28 mouse cellular contexts compared by ENCODE assay signal in the genomic region with DNA sequence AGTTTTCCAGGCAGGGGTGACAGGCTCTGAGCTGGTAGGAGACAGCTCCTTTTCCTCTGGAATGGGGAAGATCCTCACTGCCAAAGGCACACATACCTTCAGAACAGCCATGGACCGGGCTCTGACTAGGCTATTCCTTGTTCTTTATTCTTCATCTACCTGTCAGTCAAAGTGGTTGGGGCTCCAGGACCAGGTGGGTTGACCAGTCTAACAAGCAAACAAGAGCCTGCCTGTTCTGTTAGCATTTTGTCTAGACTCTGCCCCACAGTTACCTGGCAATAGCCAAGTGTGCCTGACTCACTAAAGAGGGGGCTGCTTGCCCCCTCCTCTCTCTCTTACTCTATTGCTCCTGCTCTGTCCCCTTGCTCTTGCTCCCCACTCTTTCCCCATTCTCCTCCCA. TPM values are rescaled to one million over a fixed set of nuclear protein-coding genes. Genes with fewer than 3 reads are reported as not detected.
A peak's percentile ranks its signal among the peaks of the same experiment; 100 is the strongest.
DNase-seq lines count a peak whose midpoint lies in the region; ATAC-seq and TF ChIP-seq lines count a peak whose summit lies in the region.
"Had no signal": no experiment of that assay in that cellular context is flagged by ENCODE, and none has a peak within 500 bp of the region (broad histone marks: within the 10 kb centered on the region; RNA-seq: fewer than 3 reads in every experiment).

No protein-coding gene starts in this region.

- peak; percentile 32; the same call in 1 of the 2 replicates for ATAC-seq in intestine, embryonic 15.5 days
- ATAC-seq in intestine, embryonic 16.5 days: no peak
- peak; percentile 71; the same call in 1 of the 2 replicates for ATAC-seq in lung, embryonic 14.5 days (ENCODE audit: insufficient read depth)
- peak; percentile 61; the same call in 1 of the 2 replicates for ATAC-seq in stomach, embryonic 14.5 days (ENCODE audit: insufficient number of reproducible peaks, insufficient read depth, low FRiP score, low read depth)
- peak; percentile 57 for ATAC-seq in stomach, embryonic 16.5 days (ENCODE audit: insufficient read depth, low FRiP score)
- ATAC-seq: forebrain, embryonic 14.5 days; forebrain, postnatal 0 days; Patski had no signal

- H3K4me2 ChIP-seq in intestine, embryonic 15.5 days (replicated peaks): no peak overlapping the region
- no peak overlapping the region for H3K4me2 ChIP-seq in intestine, embryonic 16.5 days (ENCODE audit: low read depth, low read length)
- H3K4me2 ChIP-seq in lung, embryonic 14.5 days: no peak overlapping the region
- no peak overlapping the region for H3K4me2 ChIP-seq in stomach, embryonic 14.5 days (replicated peaks; ENCODE audit: low read depth, low read length)
- H3K4me2 ChIP-seq in stomach, embryonic 16.5 days (ENCODE audit: low read depth, low read length): no peak overlapping the region
- H3K4me2 ChIP-seq: embryonic facial prominence, embryonic 12.5 days; embryonic facial prominence, embryonic 15.5 days; heart, embryonic 13.5 days; hindbrain, embryonic 12.5 days; hindbrain, embryonic 15.5 days had no signal

- no peaks in the 10 kb centered on the region for H3K36me3 ChIP-seq in intestine, embryonic 15.5 days
- H3K36me3 ChIP-seq in intestine, embryonic 16.5 days (ENCODE audit: control insufficient read depth, insufficient read depth, low read length): no peaks in the 10 kb centered on the region
- H3K36me3 ChIP-seq in lung, embryonic 14.5 days (ENCODE audit: insufficient read depth): no peaks in the 10 kb centered on the region
- H3K36me3 ChIP-seq in stomach, embryonic 14.5 days (ENCODE audit: control insufficient read depth, insufficient read depth, low read length): no peaks in the 10 kb centered on the region
- no peaks in the 10 kb centered on the region for H3K36me3 ChIP-seq in stomach, embryonic 16.5 days (ENCODE audit: control insufficient read depth, insufficient read depth, low read length)
- H3K36me3 ChIP-seq: embryonic facial prominence, embryonic 12.5 days; embryonic facial prominence, embryonic 15.5 days; G1E; heart, embryonic 10.5 days; heart, embryonic 13.5 days; hindbrain, embryonic 12.5 days; hindbrain, embryonic 15.5 days had no signal

- 57% methylated on average over 1 of the region's 1 CpGs for WGBS in intestine, embryonic 15.5 days
- 81% methylated on average over 1 of the region's 1 CpGs for WGBS in intestine, embryonic 16.5 days
- whole genome bisulfite sequencing in lung, embryonic 14.5 days: 48% methylated on average over 1 of the region's 1 CpGs
- 75% methylated on average over 1 of the region's 1 CpGs for WGBS in stomach, embryonic 14.5 days
- WGBS in stomach, embryonic 16.5 days: 54% methylated on average over 1 of the region's 1 CpGs

- DNase-seq in lung, embryonic 14.5 days: peak; percentile 18
- DNase-seq in lung, postnatal 36 days: no peak
- DNase-seq in layer of hippocampus, adult 9-11 months: no peak
- DNase-seq: adrenal gland, postnatal 10 days; adrenal gland, postnatal 36 days; B cell, adult 2 months; cerebellum, adult 18-20 months; cerebellum, adult 9-10 months; cerebellum, postnatal 14 days; forebrain, postnatal 0 days; gastrocnemius, adult 2 months; gastrocnemius, postnatal 25 days; heart, adult 2 months had no signal

- no peak overlapping the region for H3K9ac ChIP-seq in intestine, embryonic 15.5 days
- no peak overlapping the region for H3K9ac ChIP-seq in intestine, embryonic 16.5 days (ENCODE audit: low read depth, low read length)
- no peak overlapping the region for H3K9ac ChIP-seq in lung, embryonic 14.5 days
- no peak overlapping the region for H3K9ac ChIP-seq in stomach, embryonic 14.5 days (replicated peaks; ENCODE audit: low read depth, low read length)
- no peak overlapping the region for H3K9ac ChIP-seq in stomach, embryonic 16.5 days (ENCODE audit: low read length)
- H3K9ac ChIP-seq: embryonic facial prominence, embryonic 12.5 days; embryonic facial prominence, embryonic 15.5 days; forebrain, postnatal 0 days; heart, embryonic 13.5 days; hindbrain, embryonic 12.5 days; hindbrain, embryonic 15.5 days had no signal

- no peaks in the 10 kb centered on the region for H3K9me3 ChIP-seq in intestine, embryonic 15.5 days
- no peaks in the 10 kb centered on the region for H3K9me3 ChIP-seq in intestine, embryonic 16.5 days (ENCODE audit: control insufficient read depth, low read length)
- no peaks in the 10 kb centered on the region for H3K9me3 ChIP-seq in lung, embryonic 14.5 days (ENCODE audit: low read depth, low read length)
- no peaks in the 10 kb centered on the region for H3K9me3 ChIP-seq in stomach, embryonic 14.5 days (ENCODE audit: control insufficient read depth, low read depth, low read length)
- H3K9me3 ChIP-seq in stomach, embryonic 16.5 days (replicated peaks; ENCODE audit: control insufficient read depth, low read length): no peaks in the 10 kb centered on the region
- H3K9me3 ChIP-seq: embryonic facial prominence, embryonic 12.5 days; embryonic facial prominence, embryonic 15.5 days; G1E; heart, embryonic 10.5 days; heart, embryonic 13.5 days; hindbrain, embryonic 12.5 days; hindbrain, embryonic 15.5 days had no signal

- no peak overlapping the region for H3K27ac ChIP-seq in intestine, embryonic 15.5 days
- H3K27ac ChIP-seq in intestine, embryonic 16.5 days (ENCODE audit: low read length): no peak overlapping the region
- no peak overlapping the region for H3K27ac ChIP-seq in lung, embryonic 14.5 days (ENCODE audit: low read depth)
- H3K27ac ChIP-seq in stomach, embryonic 14.5 days (ENCODE audit: low read length): no peak overlapping the region
- H3K27ac ChIP-seq in stomach, embryonic 16.5 days (ENCODE audit: low read length): no peak overlapping the region; the same call in 1 of the 2 replicates
- H3K27ac ChIP-seq: embryonic facial prominence, embryonic 12.5 days; embryonic facial prominence, embryonic 15.5 days; gastrocnemius, adult 2 months; heart, adult 2 months; heart, embryonic 10.5 days; heart, embryonic 13.5 days; hindbrain, embryonic 12.5 days; hindbrain, embryonic 15.5 days had no signal

- no peaks in the 10 kb centered on the region for H3K4me1 ChIP-seq in intestine, embryonic 15.5 days (replicated peaks)
- no peaks in the 10 kb centered on the region for H3K4me1 ChIP-seq in intestine, embryonic 16.5 days (ENCODE audit: control insufficient read depth, insufficient read depth, low read length)
- H3K4me1 ChIP-seq in lung, embryonic 14.5 days (ENCODE audit: insufficient read depth): no peaks in the 10 kb centered on the region
- H3K4me1 ChIP-seq in stomach, embryonic 14.5 days (ENCODE audit: control insufficient read depth, insufficient read depth, low read length): no peaks in the 10 kb centered on the region
- H3K4me1 ChIP-seq in stomach, embryonic 16.5 days (ENCODE audit: control insufficient read depth, insufficient read depth, low read length): no peaks in the 10 kb centered on the region
- H3K4me1 ChIP-seq: embryonic facial prominence, embryonic 12.5 days; embryonic facial prominence, embryonic 15.5 days; heart, embryonic 10.5 days; heart, embryonic 13.5 days; hindbrain, embryonic 12.5 days; hindbrain, embryonic 15.5 days had no signal

- no peak overlapping the region for H3K4me3 ChIP-seq in intestine, embryonic 15.5 days (replicated peaks)
- no peak overlapping the region for H3K4me3 ChIP-seq in intestine, embryonic 16.5 days (ENCODE audit: low read length)
- no peak overlapping the region for H3K4me3 ChIP-seq in lung, embryonic 14.5 days (ENCODE audit: low read depth, low read length)
- H3K4me3 ChIP-seq in stomach, embryonic 14.5 days (ENCODE audit: low read depth, low read length): no peak overlapping the region
- no peak overlapping the region for H3K4me3 ChIP-seq in stomach, embryonic 16.5 days (replicated peaks; ENCODE audit: low read length)
- H3K4me3 ChIP-seq: embryonic facial prominence, embryonic 12.5 days; embryonic facial prominence, embryonic 15.5 days; gastrocnemius, adult 2 months; heart, adult 2 months; heart, embryonic 10.5 days; heart, embryonic 13.5 days; hindbrain, embryonic 12.5 days; hindbrain, embryonic 15.5 days had no signal

- no peak for TF ChIP-seq CTCF in lung, embryonic 14.5 days (IDR thresholded peaks at IDR 0.05; ENCODE audit: low read depth)

- no peaks in the 10 kb centered on the region for H3K27me3 ChIP-seq in intestine, embryonic 15.5 days (replicated peaks)
- H3K27me3 ChIP-seq in intestine, embryonic 16.5 days (replicated peaks; ENCODE audit: control insufficient read depth, insufficient read depth, low read length): no peaks in the 10 kb centered on the region
- H3K27me3 ChIP-seq in lung, embryonic 14.5 days (ENCODE audit: insufficient read depth, low read length): no peaks in the 10 kb centered on the region
- H3K27me3 ChIP-seq in stomach, embryonic 14.5 days (ENCODE audit: control insufficient read depth, insufficient read depth, low read length): no peaks in the 10 kb centered on the region
- H3K27me3 ChIP-seq in stomach, embryonic 16.5 days (ENCODE audit: control insufficient read depth, insufficient read depth, low read length): no peaks in the 10 kb centered on the region
- H3K27me3 ChIP-seq: embryonic facial prominence, embryonic 12.5 days; embryonic facial prominence, embryonic 15.5 days; heart, embryonic 13.5 days; hindbrain, embryonic 12.5 days; hindbrain, embryonic 15.5 days had no signal

RNA-seq across cellular contexts. Expression of gene Fam3b, which starts 22.2 kb away (rescaled TPM):
- 0.85 and 1.3 TPM in 2 replicates for polyA plus RNA-seq in intestine, embryonic 15.5 days (2015; fragmentation: Nextera tagmentation; extraction: Ambion mirVana)
- polyA plus RNA-seq in intestine, embryonic 16.5 days (2015; fragmentation: Nextera tagmentation; extraction: Ambion mirVana): 1.3 and 1.7 TPM in 2 replicates
- not detected in 2 replicates for polyA plus RNA-seq in lung, embryonic 14.5 days (2014; fragmentation: Nextera tagmentation; extraction: Ambion mirVana)
- polyA plus RNA-seq in stomach, embryonic 14.5 days (2014; fragmentation: Nextera tagmentation; extraction: Ambion mirVana): 0.49 TPM in 1 of 2 replicates, not detected in the other
- 5.9 and 9.3 TPM in 2 replicates for polyA plus RNA-seq in stomach, embryonic 16.5 days (2015; fragmentation: Nextera tagmentation; extraction: Ambion mirVana)
- polyA plus RNA-seq: embryonic facial prominence, embryonic 12.5 days; forebrain, embryonic 11.5 days; forebrain, embryonic 14.5 days; forebrain, postnatal 0 days; frontal cortex, adult 2 months; G1E; heart, adult 2 months; heart, embryonic 10.5 days; heart, embryonic 13.5 days; hindbrain, embryonic 12.5 days; hindbrain, embryonic 15.5 days; Patski had no signal

RNA-seq across cellular contexts. Expression of gene Mx1, which starts 29.7 kb away (rescaled TPM):
- 0.15 and 0.23 TPM in 2 replicates for polyA plus RNA-seq in intestine, embryonic 15.5 days (2015; fragmentation: Nextera tagmentation; extraction: Ambion mirVana)
- polyA plus RNA-seq in intestine, embryonic 16.5 days (2015; fragmentation: Nextera tagmentation; extraction: Ambion mirVana): 0.18 and 0.38 TPM in 2 replicates
- polyA plus RNA-seq in lung, embryonic 14.5 days (2014; fragmentation: Nextera tagmentation; extraction: Ambion mirVana): 0.21 TPM in 1 of 2 replicates, not detected in the other
- polyA plus RNA-seq in stomach, embryonic 14.5 days (2014; fragmentation: Nextera tagmentation; extraction: Ambion mirVana): 0.15 and 0.35 TPM in 2 replicates
- polyA plus RNA-seq in stomach, embryonic 16.5 days (2015; fragmentation: Nextera tagmentation; extraction: Ambion mirVana): 0.21 and 0.31 TPM in 2 replicates
- polyA plus RNA-seq: forebrain, embryonic 11.5 days; forebrain, embryonic 14.5 days; G1E; heart, embryonic 10.5 days had no signal
